Mouse (Mus musculus) left cerebral cortex, postnatal 25 days (tissue): ENCODE results near the gene Sik2. TPM values are rescaled to one million over a fixed set of nuclear protein-coding genes. Genes with fewer than 3 reads are reported as not detected.

Experiments used
- DNase-seq, 2 experiments: peaks; one replicate each; pipeline ENCODE4 v3.0.0; 2022; ENCODE audit warnings: low spot score in 2 of 2, mixed read lengths in 1 of 2
- intact Hi-C: fragments of 180-260 bp; cut with DNase I; formaldehyde crosslinking; loops from one replicate; pipeline ENCODE4 v1.15.1; 2025
- total RNA-seq, 2 experiments: library from RNA; stranded (reverse); gene quantifications; 2 replicates each; pipeline ENCODE4 v1.2.3; 2021

Gene Sik2
- total RNA-seq, 2 experiments from 2014 or later: 51.5 to 56.2 TPM

- peak; percentile 45 to 57 for DNase-seq
- intact Hi-C loops: loop anchor here (5.0 kb wide), 2 partner anchors 115 to 205 kb away; no protein-coding TSS in a partner anchor
Observed at GRCm38 (mm10) chr9:51006846-51007245, 2.0 kb downstream of the Sik2 start.

- no peak for DNase-seq
- intact Hi-C loops: no loop called here
Observed at GRCm38 (mm10) chr9:51004062-51004461, 4.8 kb downstream of the Sik2 start.

GRCm38 (mm10) chr9:50986677-50987076, 22.2 kb downstream of the Sik2 start:
- no peak for DNase-seq
- intact Hi-C loops: no loop called here

- DNase-seq: no peak
- intact Hi-C loops: no loop called here
Observed at GRCm38 (mm10) chr9:50986123-50986522, 22.8 kb downstream of the Sik2 start.

DNA sequence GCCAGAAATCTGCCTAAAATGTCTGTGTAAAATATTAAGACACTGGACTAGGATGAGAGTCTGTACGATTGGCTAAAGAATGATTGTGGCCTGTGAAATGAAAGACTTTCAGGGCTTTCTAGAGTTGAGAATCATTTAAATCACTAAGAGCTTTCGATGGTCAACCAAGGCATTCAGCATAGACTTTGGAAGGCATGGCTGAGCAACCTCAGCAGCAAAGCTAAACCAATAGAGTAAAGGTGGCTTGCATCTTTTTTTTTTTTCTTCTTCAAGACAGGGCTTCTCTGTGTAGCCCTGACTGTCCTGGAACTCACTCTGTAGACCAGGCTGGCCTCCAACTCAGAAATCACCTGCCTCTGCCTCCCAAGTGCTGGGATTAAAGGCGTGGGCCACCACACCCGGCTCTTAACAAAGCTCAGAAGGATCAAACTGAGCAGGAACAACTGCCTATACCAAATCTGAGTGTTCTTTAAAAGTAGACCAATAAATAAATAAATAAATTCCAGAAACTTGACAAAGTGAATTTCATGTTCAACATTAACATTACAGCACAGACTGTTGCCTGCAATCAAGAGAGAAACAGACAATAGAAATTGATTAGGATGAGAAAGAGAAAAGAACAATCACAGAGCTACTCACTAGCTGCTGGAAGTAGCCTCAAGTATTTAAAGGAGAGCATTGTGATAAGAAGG, 27.2 kb downstream of the Sik2 start:
- intact Hi-C loops: no loop called here
- no peak for DNase-seq

GRCm38 (mm10) chr9:50974631-50975030, 34.2 kb downstream of the Sik2 start:
- DNase-seq: no peak
- intact Hi-C loops: no loop called here

GRCm38 (mm10) chr9:50970413-50970812, 38.5 kb downstream of the Sik2 start:
- intact Hi-C loops: no loop called here

DNA sequence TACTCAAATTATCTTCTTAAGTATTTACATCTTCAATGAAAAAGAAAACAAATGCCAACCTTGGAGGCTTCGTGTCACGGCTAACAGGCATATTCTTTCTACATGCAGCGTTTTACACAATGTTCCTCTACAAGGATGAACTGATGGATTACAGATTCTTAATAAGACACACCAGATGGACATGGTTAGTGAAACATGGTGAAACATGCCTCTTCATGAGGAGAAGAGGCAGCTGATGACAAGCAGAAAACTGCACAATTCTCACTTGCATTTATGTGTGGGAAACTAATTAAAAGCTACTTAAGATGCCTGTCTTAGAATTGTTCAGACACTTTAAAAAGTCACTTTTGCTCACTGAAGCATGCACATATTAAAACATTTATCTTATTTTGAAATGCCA, 39.6 kb downstream of the Sik2 start:
- intact Hi-C loops: no loop called here
- no peak for DNase-seq

More at GRCm38 (mm10) chr9:50970413-50970812, 38.5 kb downstream of the Sik2 start:
- no peak for DNase-seq

DNA sequence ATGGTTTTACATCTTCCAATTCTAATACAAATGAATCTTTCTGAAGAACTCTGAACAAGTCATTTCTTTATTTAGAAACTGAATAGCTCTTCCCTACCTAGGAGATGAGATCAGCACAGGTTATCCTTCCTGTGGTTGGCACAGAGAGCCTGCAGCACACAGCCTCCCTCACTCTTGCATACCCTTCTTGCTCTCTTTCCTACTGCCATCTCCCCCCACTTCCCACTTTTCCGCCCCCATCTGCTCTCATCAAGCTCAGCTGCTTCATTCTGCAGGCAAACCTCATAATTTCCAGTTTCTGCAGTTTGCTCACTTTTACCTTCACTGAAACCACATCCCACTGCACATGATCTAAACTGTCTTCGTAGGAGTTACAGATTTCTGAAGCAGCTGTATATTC, 42.6 kb downstream of the Sik2 start:
- intact Hi-C loops: no loop called here
- DNase-seq: peak in 1 of 2 experiments; percentile 58

DNA sequence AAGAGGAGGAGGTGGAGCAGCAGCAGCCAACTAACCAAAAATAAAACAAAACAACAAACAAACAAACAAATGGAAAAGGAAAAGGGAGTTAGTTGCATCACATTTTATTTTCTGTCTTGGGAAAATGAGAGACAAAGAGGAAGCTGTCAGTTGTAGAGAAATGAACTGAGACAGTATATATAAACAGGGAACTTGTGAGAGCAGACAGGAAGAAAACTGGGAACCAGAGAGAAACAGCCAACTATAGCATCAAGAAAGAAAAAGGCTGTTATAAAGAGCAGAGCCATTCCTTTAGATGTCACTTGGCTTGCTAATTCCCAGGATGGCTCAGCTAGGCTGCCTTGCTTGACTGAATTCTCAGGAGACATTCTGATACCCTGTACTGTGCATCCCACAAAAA, 43.5 kb downstream of the Sik2 start:
- no peak for DNase-seq
- intact Hi-C loops: no loop called here

- intact Hi-C loops: no loop called here
- DNase-seq: no peak
Observed at GRCm38 (mm10) chr9:50964911-50965310, 44.0 kb downstream of the Sik2 start.

- no peak for DNase-seq
- intact Hi-C loops: no loop called here
Observed at GRCm38 (mm10) chr9:50957956-50958489, 50.9 kb downstream of the Sik2 start.

DNA sequence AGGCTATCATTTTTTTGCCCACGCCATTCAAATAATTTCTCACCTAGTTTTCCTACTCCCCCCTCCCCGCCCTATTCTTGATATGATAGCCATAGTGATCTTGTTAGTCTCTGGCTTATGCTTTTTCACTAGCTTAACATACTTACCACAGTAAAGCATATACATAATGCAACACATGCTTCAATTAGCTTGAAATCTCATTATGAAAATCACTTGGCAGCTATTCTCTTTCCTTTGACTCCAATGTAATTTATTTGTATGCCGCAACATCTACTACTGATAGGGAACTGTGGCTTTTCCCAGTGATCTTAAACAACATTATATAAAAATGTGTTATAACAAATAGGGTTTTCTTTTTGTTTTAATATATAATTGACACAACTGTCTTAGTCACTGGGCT, 53.7 kb downstream of the Sik2 start:
- no peak for DNase-seq
- intact Hi-C loops: no loop called here

GRCm38 (mm10) chr9:50948097-50948823, 60.6 kb downstream of the Sik2 start:
- DNase-seq: no peak
- intact Hi-C loops: no loop called here

DNA sequence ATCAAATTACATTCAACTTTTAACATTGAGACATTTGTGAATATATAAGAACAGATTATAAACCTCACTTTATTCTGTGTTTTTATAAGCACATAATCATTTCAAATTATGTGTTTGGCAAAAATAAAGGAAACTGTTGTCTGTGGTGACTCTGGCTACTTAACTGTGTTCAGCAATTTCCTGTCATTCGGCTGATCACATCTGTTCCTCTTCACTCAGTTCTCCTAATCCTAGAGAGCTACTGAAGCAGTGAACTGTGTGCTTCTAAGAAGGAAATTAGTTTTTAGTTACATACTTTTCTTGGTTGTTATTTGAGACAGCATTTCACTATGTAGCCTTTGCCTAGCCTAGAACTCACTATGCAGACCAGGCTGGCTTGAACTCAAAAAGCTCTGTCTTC, 62.5 kb downstream of the Sik2 start:
- intact Hi-C loops: no loop called here
- no peak for DNase-seq

DNA sequence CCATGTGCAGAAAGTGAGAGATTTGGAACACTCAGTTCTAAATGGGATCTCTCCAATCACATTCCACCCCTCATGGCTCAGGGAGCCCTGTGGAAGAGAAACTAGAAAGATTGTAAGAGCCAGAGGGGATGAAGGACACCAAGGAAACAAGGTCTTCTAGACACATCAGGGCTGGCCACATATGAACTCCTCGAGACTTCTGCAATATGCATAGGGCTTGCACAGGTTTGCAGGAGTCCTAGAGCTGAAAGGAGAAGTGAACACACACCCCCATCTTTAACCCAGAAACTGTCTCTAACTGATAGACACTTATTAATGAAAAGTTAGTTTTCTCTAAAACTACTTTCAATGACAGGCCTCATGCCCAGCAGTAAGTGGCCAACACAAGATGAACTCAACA, 64.0 kb downstream of the Sik2 start:
- intact Hi-C loops: no loop called here
- DNase-seq: no peak

GRCm38 (mm10) chr9:50942711-50943110, 66.2 kb downstream of the Sik2 start:
- DNase-seq: no peak
- intact Hi-C loops: no loop called here

GRCm38 (mm10) chr9:50941804-50942401, 67.0 kb downstream of the Sik2 start:
- intact Hi-C loops: no loop called here
- DNase-seq: no peak

DNA sequence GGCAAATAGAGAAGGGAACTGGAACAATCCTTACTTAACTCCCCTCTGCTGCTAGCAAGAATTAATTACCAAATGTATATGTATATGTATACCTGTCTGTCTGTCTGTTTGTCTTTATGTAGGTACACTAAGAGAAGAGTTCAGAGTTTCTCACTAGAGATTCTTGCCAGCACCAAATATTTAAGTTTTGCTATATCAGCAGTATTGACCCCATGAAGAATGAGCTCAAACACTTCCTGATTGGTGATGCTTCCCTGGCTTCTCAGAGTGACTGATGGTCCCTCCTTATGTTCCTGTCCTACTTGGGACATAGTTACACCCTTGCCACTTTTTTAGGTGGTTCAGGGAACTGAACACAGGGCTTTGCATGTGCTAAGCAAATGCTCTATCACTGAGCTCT, 78.9 kb downstream of the Sik2 start:
- intact Hi-C loops: no loop called here
- DNase-seq: no peak

GRCm38 (mm10) chr9:50925801-50926200, 83.1 kb downstream of the Sik2 start:
- DNase-seq: no peak
- intact Hi-C loops: no loop called here

- intact Hi-C loops: no loop called here
- DNase-seq: no peak
Observed at GRCm38 (mm10) chr9:50924454-50924853, 84.4 kb downstream of the Sik2 start.
